Mouse (Mus musculus): ENCODE measurements at regions not wholly inside any gene's neighbourhood (a gene's known extent, or its start where the extent isn't known, plus 50 kb on each side); places are given as distances from the start of the nearest gene placed in this dataset.

- no peak for DNase-seq (ENCODE audit: low read depth, low spot score)
Measured at GRCm38 (mm10) chrX:64080717-64081116, 71.3 kb downstream of the Gm6760 start.

GRCm38 (mm10) chrX:64058389-64058788 is 93.6 kb downstream of the Gm6760 start:
- DNase-seq (ENCODE audit: low read depth, low spot score), result no peak

GRCm38 (mm10) chrX:64056776-64057175 is 95.2 kb downstream of the Gm6760 start:
- DNase-seq (ENCODE audit: low read depth, low spot score), result peak; percentile 4

Measured in brain, embryonic 18.5 days (tissue).